Mouse (Mus musculus): ENCODE measurements around the gene Ago3. TPM values are rescaled to one million over a fixed set of nuclear protein-coding genes. Genes with fewer than 3 reads are reported as not detected.

The Ago3 gene
- polyA plus RNA-seq, 1 experiment from 2014 or later = 11.9 TPM

DNA sequence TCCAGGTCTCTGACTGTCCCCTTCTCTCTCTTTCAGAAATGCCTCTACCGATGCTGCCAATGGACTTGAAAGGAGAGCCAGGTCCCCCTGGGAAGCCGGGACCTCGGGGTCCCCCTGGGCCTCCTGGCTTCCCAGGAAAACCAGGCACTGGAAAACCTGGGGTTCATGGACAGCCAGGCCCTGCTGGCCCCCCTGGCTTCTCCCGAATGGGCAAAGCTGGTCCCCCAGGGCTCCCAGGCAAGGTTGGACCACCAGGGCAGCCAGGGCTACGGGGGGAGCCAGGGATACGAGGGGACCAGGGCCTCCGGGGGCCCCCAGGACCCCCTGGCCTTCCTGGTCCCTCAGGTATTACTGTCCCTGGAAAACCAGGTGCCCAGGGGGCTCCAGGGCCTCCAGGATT is 119.0 kb downstream of the Ago3 start:
- no peak overlapping the region for H3K27ac ChIP-seq (replicated peaks; ENCODE audit: low read depth, low read length)
- no peak overlapping the region for H3K4me2 ChIP-seq (ENCODE audit: low read depth, low read length)
- H3K4me1 ChIP-seq (ENCODE audit: control insufficient read depth, insufficient read depth, low read length) = peaks cover 32% of the 10 kb centered on the region
- ATAC-seq (ENCODE audit: low read depth) (no peak), DNase-seq (ENCODE audit: low spot score) (no peak)
- no peak overlapping the region for H3K4me3 ChIP-seq (ENCODE audit: low read depth, low read length)
- no peaks in the 10 kb centered on the region for H3K27me3 ChIP-seq (replicated peaks; ENCODE audit: control insufficient read depth, insufficient read depth, low read length)
- no peak overlapping the region for H3K9ac ChIP-seq (ENCODE audit: low read depth, low read length)
- H3K36me3 ChIP-seq (ENCODE audit: control insufficient read depth, insufficient read depth, low read length) = 0 out of 2 replicates have a peak, but pooled peaks cover 5% of the 10 kb centered on the region
- peaks cover 5% of the 10 kb centered on the region; the same call in 1 of the 2 replicates for H3K9me3 ChIP-seq (ENCODE audit: control insufficient read depth, low read length)
- WGBS = 80% methylated on average over 7 of the region's 7 CpGs

DNA sequence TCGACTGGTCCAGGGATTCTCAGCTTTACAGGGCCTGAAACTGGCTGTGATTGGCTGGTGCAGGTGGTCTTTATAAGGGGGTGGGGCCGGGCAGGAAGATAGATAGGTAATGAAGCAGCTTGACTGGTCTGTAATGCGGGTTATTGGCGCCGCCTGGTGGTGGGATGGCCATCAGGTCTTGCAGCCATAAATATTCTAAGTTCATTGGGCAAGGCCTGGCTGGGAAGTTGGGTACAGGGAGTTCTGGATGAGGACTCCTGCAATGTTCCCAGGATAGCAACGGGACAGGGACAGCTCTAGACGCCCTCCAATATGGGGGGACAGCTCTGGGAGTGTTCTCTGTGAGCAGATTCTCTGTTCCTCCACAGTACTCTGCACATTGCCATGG is 119.4 kb downstream of the Ago3 start:
- H3K9me3 ChIP-seq (ENCODE audit: control insufficient read depth, low read length) = peaks cover 5% of the 10 kb centered on the region; the same call in 1 of the 2 replicates
- H3K27me3 ChIP-seq (replicated peaks; ENCODE audit: control insufficient read depth, insufficient read depth, low read length) = no peaks in the 10 kb centered on the region
- peak; percentile 60 for ATAC-seq (ENCODE audit: low read depth)
- no peak overlapping the region for H3K9ac ChIP-seq (ENCODE audit: low read depth, low read length)
- H3K4me2 ChIP-seq (ENCODE audit: low read depth, low read length) = peak overlapping the region; percentile 32; the same call in 1 of the 2 replicates
- H3K27ac ChIP-seq (replicated peaks; ENCODE audit: low read depth, low read length) = no peak overlapping the region
- 0 out of 2 replicates have a peak, but pooled peaks cover 5% of the 10 kb centered on the region for H3K36me3 ChIP-seq (ENCODE audit: control insufficient read depth, insufficient read depth, low read length)
- 2% methylated on average over 6 of the region's 7 CpGs for WGBS
- no peak overlapping the region for H3K4me3 ChIP-seq (ENCODE audit: low read depth, low read length)
- peak; percentile 89 for DNase-seq (ENCODE audit: low spot score)
- H3K4me1 ChIP-seq (ENCODE audit: control insufficient read depth, insufficient read depth, low read length) = peaks cover 29% of the 10 kb centered on the region

DNA sequence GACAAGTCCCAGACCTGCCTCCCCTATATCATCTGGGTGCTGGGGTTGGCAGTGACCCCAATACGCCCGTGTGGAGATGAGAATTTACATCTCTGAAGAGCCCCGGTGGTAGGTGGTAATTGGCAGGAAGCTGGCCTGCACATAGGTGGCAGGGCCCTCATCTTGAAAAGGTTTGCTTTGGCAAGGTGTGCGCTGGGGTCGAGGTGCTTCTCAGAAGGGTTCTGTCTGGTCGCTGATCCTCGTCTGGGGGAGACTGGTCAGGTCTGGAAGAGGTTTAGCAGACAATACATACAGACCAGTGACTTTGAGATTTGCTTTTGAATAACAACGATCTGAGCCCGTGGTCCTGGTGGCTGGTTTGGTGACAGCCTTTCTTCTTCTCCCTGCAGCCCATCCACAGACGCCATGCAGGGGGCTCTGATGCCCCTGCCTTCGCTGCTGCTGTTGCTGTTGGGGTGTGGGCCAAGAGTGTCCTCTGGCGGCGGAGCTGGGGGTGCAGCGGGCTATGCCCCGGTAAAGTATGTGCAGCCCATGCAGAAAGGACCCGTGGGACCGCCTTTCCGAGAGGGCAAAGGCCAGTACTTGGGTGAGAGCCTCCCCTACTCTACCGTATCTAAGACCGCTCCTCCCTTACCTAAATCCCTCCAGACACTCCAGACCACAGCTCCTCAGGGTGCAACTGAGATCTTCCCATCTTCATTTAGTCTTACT is 120.0 kb downstream of the Ago3 start:
- H3K27ac ChIP-seq (replicated peaks; ENCODE audit: low read depth, low read length) = no peak overlapping the region
- 0 out of 2 replicates have a peak, but pooled peaks cover 5% of the 10 kb centered on the region for H3K36me3 ChIP-seq (ENCODE audit: control insufficient read depth, insufficient read depth, low read length)
- 19% methylated on average over 18 of the region's 20 CpGs for WGBS
- ATAC-seq (ENCODE audit: low read depth) (peak; percentile 14; the same call in 1 of the 2 replicates), DNase-seq (ENCODE audit: low spot score) (no peak)
- H3K4me2 ChIP-seq (ENCODE audit: low read depth, low read length) = peak overlapping the region; percentile 32; the same call in 1 of the 2 replicates
- no peaks in the 10 kb centered on the region for H3K27me3 ChIP-seq (replicated peaks; ENCODE audit: control insufficient read depth, insufficient read depth, low read length)
- peaks cover 5% of the 10 kb centered on the region; the same call in 1 of the 2 replicates for H3K9me3 ChIP-seq (ENCODE audit: control insufficient read depth, low read length)
- H3K4me1 ChIP-seq (ENCODE audit: control insufficient read depth, insufficient read depth, low read length) = peaks cover 24% of the 10 kb centered on the region
- no peak overlapping the region for H3K9ac ChIP-seq (ENCODE audit: low read depth, low read length)
- H3K4me3 ChIP-seq (ENCODE audit: low read depth, low read length) = no peak overlapping the region

DNA sequence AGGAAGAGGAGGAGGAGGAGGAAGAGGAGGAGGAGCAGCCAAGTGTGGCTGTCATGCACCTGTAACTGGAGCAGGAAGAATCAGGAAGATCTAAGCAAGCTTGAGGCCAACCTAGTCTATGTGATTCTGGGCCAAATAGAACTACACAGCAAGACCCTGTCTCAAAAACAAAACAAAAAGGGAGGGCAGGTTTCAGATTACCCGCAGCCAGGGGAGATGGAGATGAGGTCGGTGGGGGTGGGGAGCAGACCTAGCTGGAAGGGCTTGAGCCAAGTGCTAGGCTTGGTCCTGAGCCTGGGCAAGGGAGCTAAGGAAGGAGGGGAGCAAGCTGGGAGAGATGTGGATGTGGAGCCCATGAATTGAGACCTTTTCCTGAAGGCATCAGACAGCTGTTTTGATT is 122.5 kb downstream of the Ago3 start:
- ATAC-seq (ENCODE audit: low read depth) = no peak
- Histone ChIP-seq H3K27me3 (replicated peaks; ENCODE audit: control insufficient read depth, insufficient read depth, low read length) (no peaks in the 10 kb centered on the region), H3K9ac (ENCODE audit: low read depth, low read length) (no peak overlapping the region), H3K36me3 (ENCODE audit: control insufficient read depth, insufficient read depth, low read length) (0 out of 2 replicates have a peak, but pooled peaks cover 5% of the 10 kb centered on the region), H3K4me1 (ENCODE audit: control insufficient read depth, insufficient read depth, low read length) (peaks cover under 1% of the 10 kb centered on the region; the same call in 1 of the 2 replicates), H3K4me3 (ENCODE audit: low read depth, low read length) (no peak overlapping the region), H3K4me2 (ENCODE audit: low read depth, low read length) (no peak overlapping the region), H3K9me3 (ENCODE audit: control insufficient read depth, low read length) (peaks cover 5% of the 10 kb centered on the region; the same call in 1 of the 2 replicates), H3K27ac (replicated peaks; ENCODE audit: low read depth, low read length) (no peak overlapping the region)
- DNase-seq (ENCODE audit: low spot score) = no peak
- 4% methylated on average over 2 of the region's 2 CpGs for WGBS

DNA sequence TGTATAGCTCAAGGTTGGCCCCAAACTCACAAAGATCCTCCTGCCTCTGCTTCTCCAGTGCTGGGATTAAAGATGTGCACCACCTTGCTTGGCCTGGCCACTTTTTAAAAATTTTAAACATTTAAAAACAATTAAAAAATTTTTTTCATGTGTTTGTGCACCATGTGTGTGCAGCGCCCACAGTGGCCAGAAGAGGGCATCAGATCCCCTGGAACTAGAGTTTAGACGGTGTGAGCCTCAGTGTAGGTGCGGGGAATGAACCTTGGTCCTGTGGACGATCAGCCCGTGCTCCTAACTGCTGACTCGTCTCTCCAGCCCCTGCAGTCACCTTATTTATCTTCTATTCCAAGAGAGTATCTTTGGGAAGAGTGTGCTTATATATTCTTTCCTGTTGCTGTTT is 123.3 kb downstream of the Ago3 start:
- H3K36me3 ChIP-seq (ENCODE audit: control insufficient read depth, insufficient read depth, low read length) = 0 out of 2 replicates have a peak, but pooled peaks cover 5% of the 10 kb centered on the region
- peaks cover 7% of the 10 kb centered on the region; the same call in 1 of the 2 replicates for H3K4me1 ChIP-seq (ENCODE audit: control insufficient read depth, insufficient read depth, low read length)
- peaks cover 5% of the 10 kb centered on the region; the same call in 1 of the 2 replicates for H3K9me3 ChIP-seq (ENCODE audit: control insufficient read depth, low read length)
- H3K27me3 ChIP-seq (replicated peaks; ENCODE audit: control insufficient read depth, insufficient read depth, low read length) = no peaks in the 10 kb centered on the region
- H3K27ac ChIP-seq (replicated peaks; ENCODE audit: low read depth, low read length) = no peak overlapping the region
- H3K9ac ChIP-seq (ENCODE audit: low read depth, low read length) = no peak overlapping the region
- no peak overlapping the region for H3K4me2 ChIP-seq (ENCODE audit: low read depth, low read length)
- WGBS = 87% methylated on average over 6 of the region's 6 CpGs
- H3K4me3 ChIP-seq (ENCODE audit: low read depth, low read length) = no peak overlapping the region
- ATAC-seq (ENCODE audit: low read depth) (no peak), DNase-seq (ENCODE audit: low spot score) (no peak)

DNA sequence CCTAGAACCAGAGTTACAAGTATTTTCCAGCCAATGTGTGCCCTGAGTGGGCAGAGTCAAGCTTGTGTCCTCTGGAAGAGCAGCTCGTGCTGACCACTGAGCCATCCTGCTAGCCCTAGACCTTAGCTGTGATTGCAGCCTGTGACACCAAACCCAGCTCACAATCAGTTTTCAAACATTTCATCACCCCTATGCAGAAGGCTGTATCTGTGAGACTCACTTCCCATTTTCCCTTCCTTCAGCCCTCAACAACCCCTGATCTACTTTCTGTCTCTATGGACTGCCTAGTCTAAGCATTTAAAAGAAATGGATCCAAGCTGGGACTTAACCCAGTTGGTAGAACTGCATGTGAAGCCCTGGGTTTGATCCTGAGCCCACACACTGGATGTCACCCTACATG is 123.9 kb downstream of the Ago3 start:
- H3K4me2 ChIP-seq (ENCODE audit: low read depth, low read length) = no peak overlapping the region

DNA sequence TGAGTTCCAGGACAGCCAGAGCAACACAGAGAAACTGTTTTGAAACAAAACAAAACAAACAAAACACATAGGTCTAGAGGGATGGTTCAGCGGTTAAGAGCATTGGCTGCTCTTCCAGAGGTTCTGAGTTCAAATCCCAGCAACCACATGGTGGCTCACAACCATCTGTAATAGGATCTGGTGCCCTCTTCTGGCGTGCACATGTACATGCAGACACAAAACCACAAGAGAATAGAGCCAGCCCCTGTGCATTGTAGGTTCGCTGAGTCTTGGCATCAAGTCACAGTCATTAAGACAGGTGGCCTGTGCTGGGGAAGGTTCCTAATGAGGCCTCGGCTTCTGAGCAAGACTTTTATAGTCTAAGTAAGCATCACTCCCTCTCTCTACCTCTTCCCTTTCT is 125.5 kb downstream of the Ago3 start:
- peaks cover 5% of the 10 kb centered on the region; the same call in 1 of the 2 replicates for H3K27me3 ChIP-seq (replicated peaks; ENCODE audit: control insufficient read depth, insufficient read depth, low read length)
- no peak overlapping the region for H3K9ac ChIP-seq (ENCODE audit: low read depth, low read length)
- WGBS = 58% methylated on average over 4 of the region's 4 CpGs
- no peak overlapping the region for H3K4me2 ChIP-seq (ENCODE audit: low read depth, low read length)
- no peak overlapping the region for H3K4me3 ChIP-seq (ENCODE audit: low read depth, low read length)
- no peak overlapping the region for H3K27ac ChIP-seq (replicated peaks; ENCODE audit: low read depth, low read length)
- no peaks in the 10 kb centered on the region for H3K36me3 ChIP-seq (ENCODE audit: control insufficient read depth, insufficient read depth, low read length)
- no peak for ATAC-seq (ENCODE audit: low read depth)
- no peak for DNase-seq (ENCODE audit: low spot score)
- peaks cover 20% of the 10 kb centered on the region for H3K4me1 ChIP-seq (ENCODE audit: control insufficient read depth, insufficient read depth, low read length)
- H3K9me3 ChIP-seq (ENCODE audit: control insufficient read depth, low read length) = peaks cover 5% of the 10 kb centered on the region; the same call in 1 of the 2 replicates

More for the DNA sequence above, 123.9 kb downstream of the Ago3 start:
- peaks cover 3% of the 10 kb centered on the region; the same call in 1 of the 2 replicates for H3K27me3 ChIP-seq (replicated peaks; ENCODE audit: control insufficient read depth, insufficient read depth, low read length)
- DNase-seq (ENCODE audit: low spot score) = no peak
- H3K36me3 ChIP-seq (ENCODE audit: control insufficient read depth, insufficient read depth, low read length) = 0 out of 2 replicates have a peak, but pooled peaks cover 1% of the 10 kb centered on the region
- no peak overlapping the region for H3K9ac ChIP-seq (ENCODE audit: low read depth, low read length)
- peaks cover 5% of the 10 kb centered on the region; the same call in 1 of the 2 replicates for H3K9me3 ChIP-seq (ENCODE audit: control insufficient read depth, low read length)
- ATAC-seq (ENCODE audit: low read depth) = no peak
- H3K4me3 ChIP-seq (ENCODE audit: low read depth, low read length) = no peak overlapping the region
- no peak overlapping the region for H3K27ac ChIP-seq (replicated peaks; ENCODE audit: low read depth, low read length)
- H3K4me1 ChIP-seq (ENCODE audit: control insufficient read depth, insufficient read depth, low read length) = peaks cover 13% of the 10 kb centered on the region
- WGBS = 95% methylated on average over 1 of the region's 1 CpGs

DNA sequence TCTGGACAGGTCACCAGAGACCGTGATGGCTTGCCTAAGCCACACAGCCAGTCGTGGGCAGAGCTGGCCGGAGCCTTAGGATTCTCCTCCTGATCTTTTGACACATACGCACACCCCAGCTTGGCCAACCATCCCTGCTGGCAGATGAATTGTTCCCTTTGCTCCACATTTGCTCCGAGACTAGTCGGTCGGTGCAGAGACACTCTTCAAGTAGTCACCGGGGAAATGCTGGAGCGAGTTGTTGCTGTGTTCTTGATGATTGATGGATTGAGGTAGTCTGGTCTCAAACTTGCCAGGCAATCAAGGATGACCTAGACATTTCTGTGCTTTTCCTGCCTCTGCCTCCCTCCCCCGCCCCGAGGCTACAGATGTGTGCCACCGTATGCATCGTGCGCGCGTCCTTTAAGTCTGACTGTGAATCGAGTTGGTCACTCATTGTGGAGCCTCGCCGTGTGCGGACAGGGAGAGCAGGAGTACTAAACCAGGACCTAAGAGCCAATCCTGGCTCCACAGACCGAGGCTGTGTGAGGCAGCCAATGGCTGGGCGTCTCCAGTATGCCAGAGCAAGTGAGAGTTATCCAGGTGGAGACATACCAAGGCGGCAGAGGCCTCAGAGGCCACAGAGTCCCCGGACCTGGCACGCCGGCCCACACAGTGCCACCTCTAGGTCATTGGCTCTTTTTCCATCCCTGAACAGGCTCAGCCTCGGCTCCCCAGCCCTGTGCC is 127.6 kb downstream of the Ago3 start:
- Histone ChIP-seq H3K27ac (replicated peaks; ENCODE audit: low read depth, low read length) (peak overlapping the region; percentile 84), H3K9ac (ENCODE audit: low read depth, low read length) (peak overlapping the region; percentile 56), H3K4me2 (ENCODE audit: low read depth, low read length) (peak overlapping the region; percentile 90), H3K27me3 (replicated peaks; ENCODE audit: control insufficient read depth, insufficient read depth, low read length) (peaks cover 5% of the 10 kb centered on the region; the same call in 1 of the 2 replicates), H3K4me1 (ENCODE audit: control insufficient read depth, insufficient read depth, low read length) (peaks cover 27% of the 10 kb centered on the region), H3K36me3 (ENCODE audit: control insufficient read depth, insufficient read depth, low read length) (0 out of 2 replicates have a peak, but pooled peaks cover 5% of the 10 kb centered on the region), H3K9me3 (ENCODE audit: control insufficient read depth, low read length) (peaks cover 5% of the 10 kb centered on the region; the same call in 1 of the 2 replicates), H3K4me3 (ENCODE audit: low read depth, low read length) (peak overlapping the region; percentile 37)
- no peak for DNase-seq (ENCODE audit: low spot score)
- ATAC-seq (ENCODE audit: low read depth) = no peak
- WGBS = 11% methylated on average over 25 of the region's 27 CpGs

Data from embryonic facial prominence, embryonic 14.5 days (tissue).